Mouse (Mus musculus): ENCODE results near the gene H3f3a. TPM values are rescaled to one million over a fixed set of nuclear protein-coding genes. Genes with fewer than 3 reads are reported as not detected.
A peak's percentile ranks its signal among the peaks of the same experiment; 100 is the strongest.

Gene H3f3a
- polyA plus RNA-seq, 1 experiment from 2014 or later: 2,131 TPM

DNA sequence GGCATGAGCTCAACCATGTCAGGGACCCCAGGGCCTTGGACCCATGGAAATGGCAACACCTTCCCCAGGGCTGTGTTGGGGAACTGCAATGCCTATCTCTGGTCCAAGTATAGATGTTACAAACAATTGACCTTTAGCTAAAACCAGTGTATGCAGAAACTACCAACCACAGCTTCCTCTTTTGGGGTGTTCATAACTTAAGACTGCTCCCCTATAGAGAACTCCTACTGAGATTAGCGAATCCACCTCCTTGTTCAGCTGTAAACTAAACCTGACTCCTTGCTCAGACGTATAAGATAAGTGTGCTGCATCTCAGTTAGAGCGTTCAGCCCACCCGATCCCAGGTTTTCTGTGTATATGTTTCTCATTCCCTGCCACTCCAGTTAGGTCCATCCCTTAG lies 12.9 kb upstream of the H3f3a start:
- no peak overlapping the region for H3K27ac ChIP-seq (ENCODE audit: low read length)

DNA sequence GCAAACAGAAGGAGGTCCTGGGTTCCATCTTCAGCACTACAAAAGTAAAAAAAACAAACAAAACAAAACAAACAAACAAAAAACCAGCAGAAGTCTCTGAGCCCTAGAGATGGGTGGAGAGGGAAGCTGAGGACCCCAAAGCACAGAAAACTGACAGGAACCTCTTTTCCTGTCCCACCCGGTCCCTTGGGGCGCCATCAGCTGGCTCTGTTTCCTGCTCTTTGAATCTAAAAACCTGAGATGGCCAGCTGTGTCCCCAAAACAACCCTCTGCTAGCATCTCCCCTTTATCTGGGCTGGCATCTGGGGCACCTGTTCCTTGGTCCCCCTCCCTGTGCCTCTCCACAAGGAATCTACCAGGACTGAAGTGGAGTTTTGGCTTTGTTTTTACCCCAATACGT lies 11.0 kb upstream of the H3f3a start:
- Histone ChIP-seq H3K36me3 (ENCODE audit: control insufficient read depth, insufficient read depth, low read length) (no peaks in the 10 kb centered on the region), H3K4me3 (replicated peaks; ENCODE audit: low read length) (no peak overlapping the region), H3K27ac (ENCODE audit: low read length) (no peak overlapping the region), H3K27me3 (ENCODE audit: control insufficient read depth, insufficient read depth, low read length) (no peaks in the 10 kb centered on the region), H3K9ac (ENCODE audit: low read length) (no peak overlapping the region), H3K4me1 (ENCODE audit: control insufficient read depth, insufficient read depth, low read length) (0 out of 2 replicates have a peak, but pooled peaks cover 1% of the 10 kb centered on the region), H3K9me3 (replicated peaks; ENCODE audit: control insufficient read depth, low read length) (0 out of 2 replicates have a peak, but pooled peaks cover 3% of the 10 kb centered on the region), H3K4me2 (ENCODE audit: low read depth, low read length) (no peak overlapping the region)
- WGBS: 59% methylated on average over 3 of the region's 3 CpGs
- no peak for ATAC-seq (ENCODE audit: insufficient read depth, low FRiP score)

More for the DNA sequence above, 12.9 kb upstream of the H3f3a start:
- no peak overlapping the region for H3K4me2 ChIP-seq (ENCODE audit: low read depth, low read length)
- peaks cover 12% of the 10 kb centered on the region; the same call in 1 of the 2 replicates for H3K4me1 ChIP-seq (ENCODE audit: control insufficient read depth, insufficient read depth, low read length)
- H3K9ac ChIP-seq (ENCODE audit: low read length): no peak overlapping the region
- H3K4me3 ChIP-seq (replicated peaks; ENCODE audit: low read length): no peak overlapping the region
- H3K9me3 ChIP-seq (replicated peaks; ENCODE audit: control insufficient read depth, low read length): 0 out of 2 replicates have a peak, but pooled peaks cover 3% of the 10 kb centered on the region
- H3K27me3 ChIP-seq (ENCODE audit: control insufficient read depth, insufficient read depth, low read length): no peaks in the 10 kb centered on the region
- WGBS: 88% methylated on average over 4 of the region's 4 CpGs
- ATAC-seq (ENCODE audit: insufficient read depth, low FRiP score): no peak
- H3K36me3 ChIP-seq (ENCODE audit: control insufficient read depth, insufficient read depth, low read length): no peaks in the 10 kb centered on the region

DNA sequence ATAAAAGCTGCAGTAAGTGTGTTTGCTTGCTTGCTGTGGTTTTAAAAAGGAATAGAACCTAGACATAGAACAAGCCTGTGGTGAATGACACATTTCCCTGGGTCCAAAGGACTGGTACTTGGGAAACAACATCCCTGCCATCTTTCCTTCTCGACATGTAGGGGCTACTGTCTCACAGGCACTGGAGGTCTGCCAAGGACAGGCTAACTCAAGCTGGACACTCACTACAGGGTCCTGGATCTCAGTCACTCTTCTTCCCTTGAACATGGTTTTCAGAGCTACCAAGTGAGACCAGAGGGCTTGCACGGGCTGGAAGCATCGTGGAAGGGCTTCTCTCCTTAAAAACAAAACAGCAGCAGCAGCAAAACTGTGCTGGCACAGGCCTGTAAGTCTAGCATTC lies 10.0 kb upstream of the H3f3a start:
- WGBS: 76% methylated on average over 3 of the region's 3 CpGs
- 0 out of 2 replicates have a peak, but pooled peaks cover 3% of the 10 kb centered on the region for H3K9me3 ChIP-seq (replicated peaks; ENCODE audit: control insufficient read depth, low read length)
- no peak overlapping the region for H3K27ac ChIP-seq (ENCODE audit: low read length)
- no peaks in the 10 kb centered on the region for H3K27me3 ChIP-seq (ENCODE audit: control insufficient read depth, insufficient read depth, low read length)
- no peak overlapping the region for H3K4me2 ChIP-seq (ENCODE audit: low read depth, low read length)
- H3K9ac ChIP-seq (ENCODE audit: low read length): no peak overlapping the region
- H3K36me3 ChIP-seq (ENCODE audit: control insufficient read depth, insufficient read depth, low read length): no peaks in the 10 kb centered on the region
- no peak overlapping the region for H3K4me3 ChIP-seq (replicated peaks; ENCODE audit: low read length)
- no peak for ATAC-seq (ENCODE audit: insufficient read depth, low FRiP score)
- H3K4me1 ChIP-seq (ENCODE audit: control insufficient read depth, insufficient read depth, low read length): no peaks in the 10 kb centered on the region

DNA sequence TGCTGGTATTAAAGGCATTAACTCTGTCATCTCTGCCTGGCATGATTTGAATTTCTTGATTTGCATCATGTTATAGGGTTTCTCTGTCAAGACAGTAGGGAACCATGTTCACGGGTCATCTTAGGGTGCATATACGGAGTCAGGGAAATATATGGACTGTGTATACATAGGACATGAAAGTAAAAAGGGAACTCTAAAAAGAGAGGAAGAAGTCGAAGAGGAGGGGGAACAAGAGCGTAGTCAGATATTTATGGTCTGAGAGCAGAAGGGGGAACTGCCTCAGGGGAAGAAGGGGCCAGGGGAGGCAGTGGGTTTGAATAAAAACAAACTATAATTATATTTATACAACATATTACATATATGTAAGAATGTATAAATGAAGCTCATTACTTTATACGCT lies 8.5 kb upstream of the H3f3a start:
- Histone ChIP-seq H3K4me2 (ENCODE audit: low read depth, low read length) (no peak overlapping the region), H3K9me3 (replicated peaks; ENCODE audit: control insufficient read depth, low read length) (0 out of 2 replicates have a peak, but pooled peaks cover 3% of the 10 kb centered on the region), H3K27me3 (ENCODE audit: control insufficient read depth, insufficient read depth, low read length) (no peaks in the 10 kb centered on the region), H3K4me1 (ENCODE audit: control insufficient read depth, insufficient read depth, low read length) (no peaks in the 10 kb centered on the region), H3K4me3 (replicated peaks; ENCODE audit: low read length) (no peak overlapping the region), H3K36me3 (ENCODE audit: control insufficient read depth, insufficient read depth, low read length) (no peaks in the 10 kb centered on the region), H3K27ac (ENCODE audit: low read length) (no peak overlapping the region), H3K9ac (ENCODE audit: low read length) (no peak overlapping the region)
- 93% methylated on average over 5 of the region's 5 CpGs for WGBS
- no peak for ATAC-seq (ENCODE audit: insufficient read depth, low FRiP score)

DNA sequence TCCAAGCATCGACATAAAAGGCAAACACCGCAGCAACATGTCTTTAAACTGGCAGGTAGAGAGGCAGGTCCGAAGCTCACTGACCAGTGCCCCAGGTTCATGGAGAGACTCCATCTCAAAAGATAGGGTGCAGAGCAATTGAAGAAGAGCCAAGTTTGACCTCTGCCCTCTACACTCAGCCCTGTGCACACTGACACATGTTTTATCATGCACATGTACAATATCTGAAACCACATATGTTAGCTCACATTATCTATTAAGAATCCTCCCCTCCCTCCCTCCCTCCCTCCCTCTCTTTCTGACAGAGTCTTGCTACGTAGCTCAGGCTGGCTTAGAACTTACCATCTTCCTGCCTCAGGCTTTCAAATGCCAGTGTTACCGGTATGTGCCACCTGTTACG lies 7.4 kb upstream of the H3f3a start:
- H3K9me3 ChIP-seq (replicated peaks; ENCODE audit: control insufficient read depth, low read length): 0 out of 2 replicates have a peak, but pooled peaks cover under 1% of the 10 kb centered on the region
- no peak overlapping the region for H3K9ac ChIP-seq (ENCODE audit: low read length)
- 82% methylated on average over 6 of the region's 6 CpGs for WGBS
- H3K4me2 ChIP-seq (ENCODE audit: low read depth, low read length): no peak overlapping the region
- ATAC-seq (ENCODE audit: insufficient read depth, low FRiP score): no peak; the same call in 1 of the 2 replicates
- no peaks in the 10 kb centered on the region for H3K4me1 ChIP-seq (ENCODE audit: control insufficient read depth, insufficient read depth, low read length)
- H3K27ac ChIP-seq (ENCODE audit: low read length): no peak overlapping the region
- H3K27me3 ChIP-seq (ENCODE audit: control insufficient read depth, insufficient read depth, low read length): no peaks in the 10 kb centered on the region
- no peaks in the 10 kb centered on the region for H3K36me3 ChIP-seq (ENCODE audit: control insufficient read depth, insufficient read depth, low read length)
- H3K4me3 ChIP-seq (replicated peaks; ENCODE audit: low read length): no peak overlapping the region

DNA sequence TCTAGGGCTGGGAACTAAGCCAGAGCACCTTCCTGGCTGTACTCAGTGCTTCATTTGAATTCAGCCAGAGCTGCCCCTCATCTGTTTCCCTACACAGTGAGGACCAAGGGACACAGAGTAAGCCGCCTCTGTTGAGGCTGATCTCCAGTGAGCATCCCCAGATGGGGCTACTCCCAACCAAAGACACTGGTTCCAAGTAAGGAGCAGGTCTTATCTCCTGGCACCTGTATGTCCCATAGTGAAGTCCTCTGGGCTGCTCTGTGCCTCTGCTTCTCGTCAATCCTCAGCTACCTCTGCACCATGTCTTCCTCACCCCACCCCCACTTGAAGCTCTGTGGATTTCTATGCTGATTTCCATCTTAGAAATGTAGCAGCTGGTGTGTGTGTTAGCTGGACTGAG lies 4.3 kb upstream of the H3f3a start:
- no peaks in the 10 kb centered on the region for H3K9me3 ChIP-seq (replicated peaks; ENCODE audit: control insufficient read depth, low read length)
- H3K36me3 ChIP-seq (ENCODE audit: control insufficient read depth, insufficient read depth, low read length): no peaks in the 10 kb centered on the region
- H3K27ac ChIP-seq (ENCODE audit: low read length): no peak overlapping the region
- no peak overlapping the region for H3K4me2 ChIP-seq (ENCODE audit: low read depth, low read length)
- peak overlapping the region; percentile 5; the same call in 1 of the 2 replicates for H3K9ac ChIP-seq (ENCODE audit: low read length)
- no peak overlapping the region for H3K4me3 ChIP-seq (replicated peaks; ENCODE audit: low read length)
- no peaks in the 10 kb centered on the region for H3K27me3 ChIP-seq (ENCODE audit: control insufficient read depth, insufficient read depth, low read length)
- H3K4me1 ChIP-seq (ENCODE audit: control insufficient read depth, insufficient read depth, low read length): 0 out of 2 replicates have a peak, but pooled peaks cover 7% of the 10 kb centered on the region
- WGBS: 69% methylated on average over 2 of the region's 2 CpGs
- ATAC-seq (ENCODE audit: insufficient read depth, low FRiP score): no peak

DNA sequence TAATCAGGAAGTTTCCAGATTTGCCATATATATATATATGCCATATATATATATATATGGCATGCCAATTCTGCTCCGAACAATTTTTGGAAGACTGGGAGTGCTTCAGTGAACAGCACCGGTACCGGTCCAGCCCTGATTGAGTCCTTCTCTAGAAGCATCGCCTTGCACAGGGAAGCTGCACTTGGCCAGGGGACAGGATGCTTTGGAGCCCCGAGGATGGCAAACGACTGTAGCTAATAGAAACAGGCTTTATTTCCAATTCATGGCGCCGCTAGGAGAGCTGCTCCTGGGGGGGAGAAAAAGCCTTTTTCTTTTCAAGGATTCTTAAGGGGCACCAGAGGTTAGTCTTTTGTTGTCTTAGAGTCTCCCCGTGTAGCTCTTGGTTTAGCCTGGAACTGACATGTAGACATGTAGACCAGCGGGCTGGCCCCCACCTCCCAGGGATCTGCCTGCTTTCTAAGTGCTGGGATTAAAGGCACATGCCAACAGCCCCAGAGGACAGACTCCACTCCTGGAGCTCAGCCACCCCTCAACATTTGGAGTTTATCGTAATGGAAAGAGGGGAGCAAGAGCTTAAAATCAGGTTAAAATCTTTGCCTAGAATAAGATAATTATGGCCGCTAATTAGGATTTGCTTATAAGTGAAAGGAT lies 1.8 kb upstream of the H3f3a start:
- no peak overlapping the region for H3K4me2 ChIP-seq (ENCODE audit: low read depth, low read length)
- H3K4me1 ChIP-seq (ENCODE audit: control insufficient read depth, insufficient read depth, low read length): peaks cover 11% of the 10 kb centered on the region
- no peak overlapping the region for H3K27ac ChIP-seq (ENCODE audit: low read length)
- H3K9ac ChIP-seq (ENCODE audit: low read length): no peak overlapping the region
- no peaks in the 10 kb centered on the region for H3K36me3 ChIP-seq (ENCODE audit: control insufficient read depth, insufficient read depth, low read length)
- no peak overlapping the region for H3K4me3 ChIP-seq (replicated peaks; ENCODE audit: low read length)
- 71% methylated on average over 12 of the region's 12 CpGs for WGBS
- no peaks in the 10 kb centered on the region for H3K27me3 ChIP-seq (ENCODE audit: control insufficient read depth, insufficient read depth, low read length)
- no peak for ATAC-seq (ENCODE audit: insufficient read depth, low FRiP score)
- H3K9me3 ChIP-seq (replicated peaks; ENCODE audit: control insufficient read depth, low read length): no peaks in the 10 kb centered on the region

DNA sequence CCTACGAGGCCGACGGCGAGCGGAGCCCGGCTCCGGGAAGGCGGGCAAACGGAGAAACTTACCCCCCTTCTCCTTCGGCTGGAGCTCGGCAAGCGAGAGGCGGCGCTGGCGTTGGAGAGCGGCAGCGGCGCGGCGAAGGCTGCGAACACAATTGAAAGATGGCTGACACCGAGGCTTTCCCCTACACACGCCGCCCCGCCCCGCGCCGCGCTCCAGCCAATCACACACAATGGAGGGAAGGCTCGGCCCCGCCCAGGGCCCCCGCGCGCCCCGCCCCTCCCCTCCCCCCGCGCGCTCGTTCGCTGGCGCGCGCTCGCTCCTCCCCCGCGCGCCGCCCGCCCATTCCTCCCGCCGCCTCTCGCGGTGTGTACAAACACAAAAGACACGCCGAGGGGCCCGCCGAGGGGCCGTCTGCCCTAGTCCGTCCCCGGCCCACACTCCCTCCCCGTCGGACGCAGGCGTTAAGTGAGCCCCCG lies 296 bp downstream of the H3f3a start:
- 1% methylated on average over 57 of the region's 65 CpGs for WGBS
- peak overlapping the region; percentile 88 for H3K4me3 ChIP-seq (replicated peaks; ENCODE audit: low read length)
- peaks cover 22% of the 10 kb centered on the region for H3K4me1 ChIP-seq (ENCODE audit: control insufficient read depth, insufficient read depth, low read length)
- H3K4me2 ChIP-seq (ENCODE audit: low read depth, low read length): peak overlapping the region; percentile 55
- H3K27me3 ChIP-seq (ENCODE audit: control insufficient read depth, insufficient read depth, low read length): no peaks in the 10 kb centered on the region
- no peaks in the 10 kb centered on the region for H3K9me3 ChIP-seq (replicated peaks; ENCODE audit: control insufficient read depth, low read length)
- peak overlapping the region; percentile 100 for H3K27ac ChIP-seq (ENCODE audit: low read length)
- H3K36me3 ChIP-seq (ENCODE audit: control insufficient read depth, insufficient read depth, low read length): peaks cover 8% of the 10 kb centered on the region; the same call in 1 of the 2 replicates
- ATAC-seq (ENCODE audit: insufficient read depth, low FRiP score): peak; percentile 97
- H3K9ac ChIP-seq (ENCODE audit: low read length): peak overlapping the region; percentile 100

All from stomach, embryonic 16.5 days (tissue).